Mouse (Mus musculus) cerebral cortex, adult 2 months (tissue): ENCODE data around the gene Npas3.

Experiments used
- WGBS: fragments of 180-500 bp; shearing (Covaris S2); methylation state at CpG from one replicate; pipeline ENCODE4 v1.1.7; 2018; 5-methylcytosine and 5-hydroxymethylcytosine counted together

Npas3 gene

GRCm38 (mm10) chr12:53410647-53411046 lies 162.2 kb downstream of the Npas3 start:
- WGBS, result 83% methylated on average over 2 of the region's 2 CpGs

- 50% methylated on average over 4 of the region's 4 CpGs for WGBS
These were observed 167.6 kb downstream of the Npas3 start for GRCm38 (mm10) chr12:53416096-53416495.

GRCm38 (mm10) chr12:53421701-53422100 lies 173.2 kb downstream of the Npas3 start:
- WGBS, result 80% methylated on average over 4 of the region's 4 CpGs

- WGBS, result 55% methylated on average over 2 of the region's 2 CpGs
These were observed 175.2 kb downstream of the Npas3 start for GRCm38 (mm10) chr12:53423631-53424030.

- WGBS, result 92% methylated on average over 2 of the region's 2 CpGs
These were observed 177.5 kb downstream of the Npas3 start for GRCm38 (mm10) chr12:53426006-53426405.

- WGBS, result 89% methylated on average over 10 of the region's 10 CpGs
These were observed 178.7 kb downstream of the Npas3 start for GRCm38 (mm10) chr12:53427153-53427552.

GRCm38 (mm10) chr12:53442029-53442428 lies 193.6 kb downstream of the Npas3 start:
- WGBS, result 79% methylated on average over 2 of the region's 2 CpGs

GRCm38 (mm10) chr12:53447469-53447868 lies 199.0 kb downstream of the Npas3 start:
- WGBS, result 59% methylated on average over 8 of the region's 8 CpGs

GRCm38 (mm10) chr12:53448040-53448439 lies 199.6 kb downstream of the Npas3 start:
- 57% methylated on average over 3 of the region's 3 CpGs for WGBS

- 85% methylated on average over 6 of the region's 6 CpGs for WGBS
These were observed 236.4 kb downstream of the Npas3 start for GRCm38 (mm10) chr12:53484924-53485323.

GRCm38 (mm10) chr12:53514885-53515284 lies 266.4 kb downstream of the Npas3 start:
- 47% methylated on average over 4 of the region's 4 CpGs for WGBS

GRCm38 (mm10) chr12:53519556-53519955 lies 271.1 kb downstream of the Npas3 start:
- WGBS, result 95% methylated on average over 4 of the region's 4 CpGs

GRCm38 (mm10) chr12:53522631-53523030 lies 274.2 kb downstream of the Npas3 start:
- WGBS, result 66% methylated on average over 5 of the region's 5 CpGs

GRCm38 (mm10) chr12:53527046-53527445 lies 278.6 kb downstream of the Npas3 start:
- WGBS, result 76% methylated on average over 3 of the region's 3 CpGs

- WGBS, result 90% methylated on average over 2 of the region's 2 CpGs
These were observed 280.9 kb downstream of the Npas3 start for GRCm38 (mm10) chr12:53529345-53529744.

- WGBS, result 75% methylated on average over 5 of the region's 5 CpGs
These were observed 288.3 kb downstream of the Npas3 start for GRCm38 (mm10) chr12:53536816-53537215.

- 85% methylated on average over 2 of the region's 2 CpGs for WGBS
These were observed 307.9 kb downstream of the Npas3 start for GRCm38 (mm10) chr12:53556359-53556758.

GRCm38 (mm10) chr12:53558259-53558658 lies 309.8 kb downstream of the Npas3 start:
- WGBS, result 93% methylated on average over 1 of the region's 1 CpGs

- 77% methylated on average over 12 of the region's 12 CpGs for WGBS
These were observed 318.4 kb downstream of the Npas3 start for GRCm38 (mm10) chr12:53566712-53567387.

- WGBS, result 61% methylated on average over 5 of the region's 5 CpGs
These were observed 332.7 kb downstream of the Npas3 start for GRCm38 (mm10) chr12:53581181-53581580.

GRCm38 (mm10) chr12:53587249-53587648 lies 338.8 kb downstream of the Npas3 start:
- 79% methylated on average over 5 of the region's 5 CpGs for WGBS

- WGBS, result 71% methylated on average over 19 of the region's 19 CpGs
These were observed 339.4 kb downstream of the Npas3 start for GRCm38 (mm10) chr12:53587691-53588504.

GRCm38 (mm10) chr12:53589446-53589961 lies 341.0 kb downstream of the Npas3 start:
- WGBS, result 82% methylated on average over 6 of the region's 6 CpGs
